ENCODE assay signal across 8 mouse cellular contexts in the genomic region with DNA sequence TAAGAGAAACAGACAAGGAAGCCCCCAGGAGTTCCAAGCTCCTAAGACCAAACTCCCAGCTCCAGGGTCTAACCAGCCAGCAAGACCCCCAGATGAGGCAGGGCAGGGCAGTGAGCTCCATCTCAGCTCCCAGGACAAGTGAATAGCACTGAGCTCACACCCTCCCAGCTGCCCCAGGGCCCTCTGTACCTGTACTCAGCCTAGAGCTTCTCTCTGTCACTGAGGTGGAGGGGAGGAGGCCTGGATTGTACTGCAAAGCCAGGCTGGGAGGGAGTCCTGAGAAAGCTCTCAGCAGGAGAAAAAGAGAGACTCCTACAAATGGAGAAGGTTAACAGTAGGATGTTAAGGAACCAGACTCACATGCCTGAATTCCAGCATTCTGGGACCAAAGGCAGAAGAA. TPM values are rescaled to one million over a fixed set of nuclear protein-coding genes. Genes with fewer than 3 reads are reported as not detected.
DNase-seq lines count a peak whose midpoint lies in the region; ATAC-seq and TF ChIP-seq lines count a peak whose summit lies in the region.

No protein-coding gene starts in this region.

- no peaks in the 10 kb centered on the region for H3K36me3 ChIP-seq in forebrain, embryonic 10.5 days (replicated peaks)
- no peaks in the 10 kb centered on the region for H3K36me3 ChIP-seq in forebrain, embryonic 16.5 days (ENCODE audit: control insufficient read depth, insufficient read depth)
- H3K36me3 ChIP-seq in lung, embryonic 16.5 days (ENCODE audit: control insufficient read depth, insufficient read depth, low read length), result no peaks in the 10 kb centered on the region
- no peaks in the 10 kb centered on the region for H3K36me3 ChIP-seq in intestine, postnatal 0 days (ENCODE audit: control insufficient read depth, insufficient read depth)
- H3K36me3 ChIP-seq in stomach, embryonic 14.5 days (ENCODE audit: control insufficient read depth, insufficient read depth, low read length), result no peaks in the 10 kb centered on the region

- intact Hi-C loops in left cerebral cortex, postnatal 4 days (cut with DNase I), result no loop called here

- peaks cover 24% of the 10 kb centered on the region for H3K4me1 ChIP-seq in forebrain, embryonic 10.5 days
- H3K4me1 ChIP-seq in forebrain, embryonic 16.5 days (replicated peaks; ENCODE audit: control insufficient read depth, insufficient read depth, low read length), result no peaks in the 10 kb centered on the region; the same call in 1 of the 2 replicates
- peaks cover 14% of the 10 kb centered on the region for H3K4me1 ChIP-seq in lung, embryonic 16.5 days (replicated peaks; ENCODE audit: control insufficient read depth, insufficient read depth, low read length)
- no peaks in the 10 kb centered on the region for H3K4me1 ChIP-seq in intestine, postnatal 0 days (replicated peaks; ENCODE audit: control insufficient read depth, insufficient read depth, low read length)
- H3K4me1 ChIP-seq in stomach, embryonic 14.5 days (ENCODE audit: control insufficient read depth, insufficient read depth, low read length), result peaks cover 7% of the 10 kb centered on the region; the same call in 1 of the 2 replicates

- H3K4me3 ChIP-seq in forebrain, embryonic 10.5 days, result no peak overlapping the region
- no peak overlapping the region for H3K4me3 ChIP-seq in forebrain, embryonic 16.5 days (replicated peaks; ENCODE audit: low read length)
- H3K4me3 ChIP-seq in lung, embryonic 16.5 days (ENCODE audit: low read length), result no peak overlapping the region; the same call in 1 of the 2 replicates
- no peak overlapping the region for H3K4me3 ChIP-seq in intestine, postnatal 0 days (ENCODE audit: low read depth, low read length)
- H3K4me3 ChIP-seq in stomach, embryonic 14.5 days (ENCODE audit: low read depth, low read length), result no peak overlapping the region

- no peaks in the 10 kb centered on the region for H3K27me3 ChIP-seq in forebrain, embryonic 10.5 days (ENCODE audit: poor library complexity, severe bottlenecking)
- H3K27me3 ChIP-seq in forebrain, embryonic 16.5 days (replicated peaks; ENCODE audit: control insufficient read depth, insufficient read depth, low read length), result no peaks in the 10 kb centered on the region
- no peaks in the 10 kb centered on the region for H3K27me3 ChIP-seq in lung, embryonic 16.5 days (ENCODE audit: control insufficient read depth, insufficient read depth, low read depth, low read length)
- H3K27me3 ChIP-seq in intestine, postnatal 0 days (replicated peaks; ENCODE audit: control insufficient read depth, insufficient read depth, low read length), result no peaks in the 10 kb centered on the region
- no peaks in the 10 kb centered on the region for H3K27me3 ChIP-seq in stomach, embryonic 14.5 days (ENCODE audit: control insufficient read depth, insufficient read depth, low read length)

- no peak for DNase-seq in forebrain, embryonic 10.5 days (ENCODE audit: extremely low spot score, low spot score)
- no peak for DNase-seq in lung, postnatal 36 days
- no peak for DNase-seq in left cerebral cortex, postnatal 4 days
- no peak for DNase-seq in testis, postnatal 10 days (ENCODE audit: low spot score)

- H3K9me3 ChIP-seq in forebrain, embryonic 10.5 days, result no peaks in the 10 kb centered on the region
- no peaks in the 10 kb centered on the region; the same call in 1 of the 2 replicates for H3K9me3 ChIP-seq in forebrain, embryonic 16.5 days (ENCODE audit: control insufficient read depth, low read length)
- no peaks in the 10 kb centered on the region for H3K9me3 ChIP-seq in lung, embryonic 16.5 days (ENCODE audit: control insufficient read depth, low read length)
- no peaks in the 10 kb centered on the region for H3K9me3 ChIP-seq in intestine, postnatal 0 days (ENCODE audit: control insufficient read depth)
- no peaks in the 10 kb centered on the region for H3K9me3 ChIP-seq in stomach, embryonic 14.5 days (ENCODE audit: control insufficient read depth, low read depth, low read length)

- TF ChIP-seq CTCF in intestine, postnatal 0 days (IDR thresholded peaks at IDR 0.05; ENCODE audit: low read depth), result no peak

- H3K9ac ChIP-seq in forebrain, embryonic 16.5 days (replicated peaks; ENCODE audit: low read depth, low read length), result no peak overlapping the region
- H3K9ac ChIP-seq in lung, embryonic 16.5 days (ENCODE audit: low read length), result peak overlapping the region; percentile 41; the same call in 1 of the 2 replicates
- no peak overlapping the region for H3K9ac ChIP-seq in intestine, postnatal 0 days (ENCODE audit: low read depth, low read length)
- H3K9ac ChIP-seq in stomach, embryonic 14.5 days (replicated peaks; ENCODE audit: low read depth, low read length), result no peak overlapping the region

- no peak overlapping the region for H3K4me2 ChIP-seq in forebrain, embryonic 16.5 days (ENCODE audit: low read length)
- H3K4me2 ChIP-seq in lung, embryonic 16.5 days (ENCODE audit: low read depth, low read length), result no peak overlapping the region; the same call in 1 of the 2 replicates
- no peak overlapping the region for H3K4me2 ChIP-seq in intestine, postnatal 0 days (replicated peaks; ENCODE audit: low read depth)
- H3K4me2 ChIP-seq in stomach, embryonic 14.5 days (replicated peaks; ENCODE audit: low read depth, low read length), result peak overlapping the region; percentile 39; the same call in 1 of the 2 replicates

- H3K27ac ChIP-seq in forebrain, embryonic 10.5 days, result peak overlapping the region; percentile 63
- H3K27ac ChIP-seq in forebrain, embryonic 16.5 days (ENCODE audit: low read length), result no peak overlapping the region
- peak overlapping the region; percentile 95 for H3K27ac ChIP-seq in lung, embryonic 16.5 days (ENCODE audit: low read length)
- peak overlapping the region; percentile 63 for H3K27ac ChIP-seq in intestine, postnatal 0 days (ENCODE audit: low read depth, low read length)
- peak overlapping the region; percentile 87 for H3K27ac ChIP-seq in stomach, embryonic 14.5 days (ENCODE audit: low read length)

- ATAC-seq in forebrain, embryonic 16.5 days, result no peak
- no peak for ATAC-seq in lung, embryonic 16.5 days (ENCODE audit: low read depth)
- ATAC-seq in intestine, postnatal 0 days, result no peak
- ATAC-seq in stomach, embryonic 14.5 days (ENCODE audit: insufficient number of reproducible peaks, insufficient read depth, low FRiP score, low read depth), result no peak

RNA-seq across cellular contexts. Expression of a gene that starts 6.0 kb away (rescaled TPM):
- not detected in 2 replicates for polyA plus RNA-seq in forebrain, embryonic 10.5 days (2016; fragmentation: Nextera tagmentation; extraction: Ambion mirVana)
- polyA plus RNA-seq in forebrain, embryonic 16.5 days (2015; fragmentation: Nextera tagmentation; extraction: Ambion mirVana), result not detected in 2 replicates
- 0.04 TPM in 1 of 2 replicates, not detected in the other for polyA plus RNA-seq in lung, embryonic 16.5 days (2015; fragmentation: Nextera tagmentation; extraction: Ambion mirVana)
- polyA plus RNA-seq in intestine, postnatal 0 days (2015; fragmentation: Nextera tagmentation; extraction: Ambion mirVana), result not detected in 2 replicates
- not detected in 2 replicates for polyA plus RNA-seq in stomach, embryonic 14.5 days (2014; fragmentation: Nextera tagmentation; extraction: Ambion mirVana)
- 1 to 10 TPM in 1 of 2 experiments, not detected in 1; 1.2 TPM for total RNA-seq in left cerebral cortex, postnatal 4 days (2021)

RNA-seq across cellular contexts. Expression of a gene that starts 11.5 kb away (rescaled TPM):
- polyA plus RNA-seq in forebrain, embryonic 10.5 days (2016; fragmentation: Nextera tagmentation; extraction: Ambion mirVana), result 337 and 341 TPM in 2 replicates
- 252 and 264 TPM in 2 replicates for polyA plus RNA-seq in forebrain, embryonic 16.5 days (2015; fragmentation: Nextera tagmentation; extraction: Ambion mirVana)
- 214 and 259 TPM in 2 replicates for polyA plus RNA-seq in lung, embryonic 16.5 days (2015; fragmentation: Nextera tagmentation; extraction: Ambion mirVana)
- polyA plus RNA-seq in intestine, postnatal 0 days (2015; fragmentation: Nextera tagmentation; extraction: Ambion mirVana), result 138 and 144 TPM in 2 replicates
- 221 and 234 TPM in 2 replicates for polyA plus RNA-seq in stomach, embryonic 14.5 days (2014; fragmentation: Nextera tagmentation; extraction: Ambion mirVana)
- 100 to 1,000 TPM; 212 to 227 TPM for total RNA-seq in left cerebral cortex, postnatal 4 days (2021)

RNA-seq across cellular contexts. Expression of a gene that starts 45.9 kb away (rescaled TPM):
- not detected in 2 replicates for polyA plus RNA-seq in forebrain, embryonic 10.5 days (2016; fragmentation: Nextera tagmentation; extraction: Ambion mirVana)
- polyA plus RNA-seq in forebrain, embryonic 16.5 days (2015; fragmentation: Nextera tagmentation; extraction: Ambion mirVana), result 0.44 and 1.0 TPM in 2 replicates
- polyA plus RNA-seq in lung, embryonic 16.5 days (2015; fragmentation: Nextera tagmentation; extraction: Ambion mirVana), result 12.4 and 12.7 TPM in 2 replicates
- polyA plus RNA-seq in intestine, postnatal 0 days (2015; fragmentation: Nextera tagmentation; extraction: Ambion mirVana), result not detected in 2 replicates
- polyA plus RNA-seq in stomach, embryonic 14.5 days (2014; fragmentation: Nextera tagmentation; extraction: Ambion mirVana), result 1.7 and 2.3 TPM in 2 replicates
- not detected for total RNA-seq in left cerebral cortex, postnatal 4 days (2021)

RNA-seq across cellular contexts. Expression of a gene that starts 60.0 kb away (rescaled TPM):
- polyA plus RNA-seq in forebrain, embryonic 10.5 days (2016; fragmentation: Nextera tagmentation; extraction: Ambion mirVana), result 13.7 and 14.7 TPM in 2 replicates
- polyA plus RNA-seq in forebrain, embryonic 16.5 days (2015; fragmentation: Nextera tagmentation; extraction: Ambion mirVana), result 1.2 and 1.7 TPM in 2 replicates
- polyA plus RNA-seq in lung, embryonic 16.5 days (2015; fragmentation: Nextera tagmentation; extraction: Ambion mirVana), result 4.4 and 5.0 TPM in 2 replicates
- polyA plus RNA-seq in intestine, postnatal 0 days (2015; fragmentation: Nextera tagmentation; extraction: Ambion mirVana), result 3.6 TPM in 2 replicates
- polyA plus RNA-seq in stomach, embryonic 14.5 days (2014; fragmentation: Nextera tagmentation; extraction: Ambion mirVana), result 6.2 and 6.3 TPM in 2 replicates
- 1 to 10 TPM in 1 of 2 experiments, under 1 TPM in 1; 0.84 to 1.2 TPM for total RNA-seq in left cerebral cortex, postnatal 4 days (2021)
